Mouse (Mus musculus) C2C12 (cell line): ENCODE measurements around the gene Clpx.

Experiments
- CTCF ChIP-seq: IDR thresholded peaks from one replicate; pipeline ENCODE4 v1.5.1; 2011; ENCODE audit not compliant: control insufficient read depth, insufficient read depth, insufficient read length
- MYOD1 ChIP-seq: IDR thresholded peaks from one replicate; pipeline ENCODE4 v1.6.1; 2011; ENCODE audit warnings: low read depth; ENCODE audit not compliant: control insufficient read depth, insufficient read length
- USF1 ChIP-seq: IDR thresholded peaks from one replicate; pipeline ENCODE4 v1.6.1; 2011; ENCODE audit warnings: low read depth, mild to moderate bottlenecking, control low read depth, moderate library complexity

DNA sequence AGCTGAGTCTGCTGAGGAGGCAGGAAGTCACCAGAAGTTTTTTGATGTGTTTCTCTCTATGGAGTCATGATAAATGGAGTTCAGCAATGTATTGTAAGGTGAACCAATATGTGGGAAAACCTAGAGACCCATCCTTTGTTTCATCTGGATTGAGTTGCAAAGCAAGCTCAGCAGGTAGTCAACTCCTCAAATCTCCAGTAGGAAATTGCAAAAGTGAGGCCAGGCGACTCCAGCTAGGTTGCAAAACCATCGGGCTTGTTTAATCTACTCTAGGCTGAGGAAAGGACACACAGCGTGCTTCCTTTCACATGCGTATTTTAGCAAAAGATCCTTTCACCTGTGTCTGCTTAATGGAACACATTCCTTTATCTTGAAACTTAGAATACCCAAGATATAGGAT is 45.1 kb downstream of the Clpx start:
- TF ChIP-seq MYOD1 (no peak), CTCF (no peak), USF1 (no peak)
